Mouse (Mus musculus): ENCODE data around the gene Ralgapa2. TPM values are rescaled to one million over a fixed set of nuclear protein-coding genes. Genes with fewer than 3 reads are reported as not detected.

Gene Ralgapa2
- polyA plus RNA-seq, 1 experiment from 2014 or later, result 7.7 TPM

DNA sequence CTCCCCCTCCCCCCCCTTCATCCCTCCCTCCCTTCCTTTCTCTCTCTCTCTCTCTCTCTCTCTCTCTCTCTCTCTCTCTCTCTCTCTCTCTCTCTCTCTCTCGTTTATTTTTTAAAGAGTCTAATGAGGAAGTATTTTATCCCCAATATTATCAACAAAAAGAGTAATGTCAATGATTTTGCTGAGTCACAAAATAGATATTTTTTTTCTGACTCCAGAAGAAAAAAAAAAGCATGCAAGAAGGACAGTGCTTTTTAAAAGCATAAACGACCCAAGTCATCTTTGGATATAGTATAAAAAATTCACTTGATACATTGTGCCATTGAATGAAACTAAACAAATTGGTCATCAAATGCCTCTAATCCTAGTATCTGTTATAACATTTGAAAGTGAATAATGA lies 13.3 kb upstream of the Ralgapa2 start:
- Histone ChIP-seq H3K36me3 (no peaks in the 10 kb centered on the region), H3K27ac (no peak overlapping the region), H3K4me1 (no peaks in the 10 kb centered on the region), H3K27me3 (no peaks in the 10 kb centered on the region), H3K9ac (no peak overlapping the region), H3K4me2 (no peak overlapping the region), H3K9me3 (no peaks in the 10 kb centered on the region), H3K4me3 (no peak overlapping the region)
- 32% methylated on average over 2 of the region's 2 CpGs for WGBS
- ATAC-seq (ENCODE audit: borderline replicate concordance, extremely low read depth, low FRiP score, low TSS enrichment), result no peak

DNA sequence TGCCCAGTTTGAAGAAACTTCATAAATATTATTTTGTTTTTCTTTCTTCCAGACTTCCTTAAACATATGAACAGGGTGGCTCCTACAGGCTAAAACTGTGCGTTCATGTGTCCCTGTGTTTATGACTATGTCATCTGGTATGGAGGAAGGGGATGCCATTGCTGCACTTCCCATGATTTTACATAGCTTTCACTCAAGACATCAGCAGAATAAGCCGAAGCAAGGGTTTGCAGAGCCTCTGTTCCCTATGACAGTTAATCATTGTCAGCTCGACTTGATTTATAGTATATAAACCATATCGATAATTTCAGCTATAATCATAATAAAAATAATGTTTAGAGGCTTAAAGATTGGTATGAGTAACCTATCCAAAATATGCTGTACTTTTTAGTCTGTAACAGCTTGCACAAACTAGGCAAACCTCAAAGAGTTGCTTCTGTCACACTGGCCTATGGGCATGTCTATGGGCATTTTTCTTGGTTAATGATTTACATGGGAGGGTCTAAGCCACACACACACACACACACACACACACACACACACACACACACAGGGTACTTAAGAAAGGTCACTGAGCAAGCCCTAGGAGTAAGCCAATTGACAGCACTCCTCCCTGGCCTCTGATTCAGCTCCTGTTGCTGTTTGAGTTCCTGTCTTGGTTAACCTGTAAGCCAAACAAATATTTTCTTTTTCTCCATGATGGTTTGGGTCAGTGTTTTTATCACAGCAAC lies 12.7 kb upstream of the Ralgapa2 start:
- H3K4me1 ChIP-seq, result no peaks in the 10 kb centered on the region
- H3K4me3 ChIP-seq, result no peak overlapping the region
- no peak for ATAC-seq (ENCODE audit: borderline replicate concordance, extremely low read depth, low FRiP score, low TSS enrichment)
- H3K9me3 ChIP-seq, result no peaks in the 10 kb centered on the region
- WGBS, result 59% methylated on average over 4 of the region's 4 CpGs
- H3K9ac ChIP-seq, result no peak overlapping the region
- no peak overlapping the region for H3K4me2 ChIP-seq
- H3K27me3 ChIP-seq, result no peaks in the 10 kb centered on the region
- H3K27ac ChIP-seq, result no peak overlapping the region
- no peaks in the 10 kb centered on the region for H3K36me3 ChIP-seq

DNA sequence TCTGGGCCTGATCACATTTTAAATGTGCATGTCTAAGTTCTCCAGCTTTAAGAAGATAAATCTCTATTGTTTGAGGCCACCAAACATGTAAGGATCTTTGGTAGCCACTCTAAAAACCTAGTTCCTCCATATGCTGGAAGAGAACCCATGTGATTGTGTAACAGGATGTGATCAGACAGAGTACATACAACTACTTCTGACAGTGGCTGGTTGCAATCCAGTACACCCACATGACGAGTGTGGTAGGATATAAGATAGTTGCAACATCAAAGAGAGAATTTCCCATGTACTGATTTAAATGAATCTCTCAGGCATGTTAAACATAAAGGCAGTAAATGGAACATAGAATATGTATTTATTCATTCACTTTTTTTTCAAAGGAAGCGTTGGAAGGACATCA lies 4.8 kb upstream of the Ralgapa2 start:
- no peak overlapping the region for H3K9ac ChIP-seq
- no peaks in the 10 kb centered on the region for H3K27me3 ChIP-seq
- H3K36me3 ChIP-seq, result no peaks in the 10 kb centered on the region
- H3K9me3 ChIP-seq, result no peaks in the 10 kb centered on the region
- no peaks in the 10 kb centered on the region for H3K4me1 ChIP-seq
- no peak for ATAC-seq (ENCODE audit: borderline replicate concordance, extremely low read depth, low FRiP score, low TSS enrichment)
- H3K4me3 ChIP-seq, result no peak overlapping the region
- no peak overlapping the region for H3K27ac ChIP-seq
- H3K4me2 ChIP-seq, result no peak overlapping the region
- WGBS, result 64% methylated on average over 2 of the region's 2 CpGs

DNA sequence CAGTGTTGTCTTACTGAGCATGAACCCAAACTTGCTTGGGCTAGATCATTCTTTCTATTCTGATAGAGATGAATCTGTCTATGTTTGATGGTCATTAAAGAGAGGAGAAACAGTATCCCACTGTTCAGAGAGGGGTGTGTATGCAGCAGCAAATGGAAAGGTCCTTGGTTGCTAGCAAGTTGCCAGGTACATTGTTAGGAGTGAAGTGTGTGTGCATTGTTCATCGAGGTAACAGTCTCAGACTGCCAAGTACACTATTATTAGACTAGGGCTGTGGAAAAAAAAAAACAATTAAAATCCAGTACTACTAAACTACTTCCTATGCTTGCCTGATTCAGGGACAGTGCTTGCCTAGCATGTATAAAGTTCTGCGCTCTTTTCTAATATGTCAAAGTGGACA lies 2.9 kb upstream of the Ralgapa2 start:
- H3K36me3 ChIP-seq, result no peaks in the 10 kb centered on the region
- 74% methylated on average over 2 of the region's 2 CpGs for WGBS
- no peak for ATAC-seq (ENCODE audit: borderline replicate concordance, extremely low read depth, low FRiP score, low TSS enrichment)
- no peak overlapping the region for H3K9ac ChIP-seq
- no peak overlapping the region for H3K27ac ChIP-seq
- no peaks in the 10 kb centered on the region for H3K27me3 ChIP-seq
- H3K4me1 ChIP-seq, result 0 out of 2 replicates have a peak, but pooled peaks cover 5% of the 10 kb centered on the region
- H3K9me3 ChIP-seq, result no peaks in the 10 kb centered on the region
- H3K4me3 ChIP-seq, result no peak overlapping the region
- H3K4me2 ChIP-seq, result no peak overlapping the region

DNA sequence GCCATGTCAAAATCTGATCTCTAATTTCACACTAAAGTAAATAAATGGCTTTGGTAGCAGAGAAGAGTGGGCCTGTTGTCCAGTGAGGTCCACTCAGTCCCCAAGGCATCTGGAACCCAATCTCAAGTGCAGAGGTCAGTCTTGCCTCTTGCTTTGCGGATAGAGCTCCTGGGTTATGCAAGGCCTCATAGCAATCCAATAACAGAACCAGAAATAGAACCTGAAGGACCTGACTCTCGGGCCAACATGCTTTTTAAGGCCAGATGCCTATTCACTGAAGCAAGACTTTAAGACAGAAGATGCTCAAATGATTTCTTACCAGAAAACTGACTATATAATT lies 407 bp upstream of the Ralgapa2 start:
- 62% methylated on average over 2 of the region's 2 CpGs for WGBS
- H3K4me3 ChIP-seq, result no peak overlapping the region
- H3K36me3 ChIP-seq, result no peaks in the 10 kb centered on the region
- H3K9me3 ChIP-seq, result no peaks in the 10 kb centered on the region
- H3K27ac ChIP-seq, result no peak overlapping the region
- no peak overlapping the region for H3K9ac ChIP-seq
- H3K4me1 ChIP-seq, result 0 out of 2 replicates have a peak, but pooled peaks cover 5% of the 10 kb centered on the region
- H3K27me3 ChIP-seq, result no peaks in the 10 kb centered on the region
- ATAC-seq (ENCODE audit: borderline replicate concordance, extremely low read depth, low FRiP score, low TSS enrichment), result no peak
- peak overlapping the region; percentile 50 for H3K4me2 ChIP-seq

DNA sequence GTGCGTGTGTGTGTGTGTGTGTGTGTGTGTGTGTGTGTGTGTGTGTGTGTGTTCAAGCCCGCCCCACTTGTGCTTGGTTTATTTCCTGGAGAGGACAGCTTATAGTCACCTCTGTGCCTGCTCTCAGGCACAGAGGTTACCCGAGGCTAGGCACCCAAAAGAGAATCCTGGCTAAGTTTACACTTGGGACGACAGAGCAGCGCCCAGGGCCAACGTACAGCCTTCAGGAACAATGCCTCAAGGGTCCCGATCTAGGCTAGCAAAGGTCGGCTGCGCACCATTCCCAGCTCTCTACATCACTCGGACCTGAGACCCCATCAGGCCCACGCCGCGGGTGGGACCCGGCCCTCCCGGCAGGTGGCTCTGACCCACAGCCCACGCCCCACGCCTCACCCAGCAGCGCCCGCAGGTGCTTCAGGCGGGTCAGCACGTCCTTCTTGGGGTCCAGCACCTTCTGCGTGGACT lies 711 bp downstream of the Ralgapa2 start:
- no peak; the same call in 1 of the 2 replicates for ATAC-seq (ENCODE audit: borderline replicate concordance, extremely low read depth, low FRiP score, low TSS enrichment)
- 1% methylated on average over 22 of the region's 22 CpGs for WGBS
- peak overlapping the region; percentile 32; the same call in 1 of the 2 replicates for H3K27ac ChIP-seq

DNA sequence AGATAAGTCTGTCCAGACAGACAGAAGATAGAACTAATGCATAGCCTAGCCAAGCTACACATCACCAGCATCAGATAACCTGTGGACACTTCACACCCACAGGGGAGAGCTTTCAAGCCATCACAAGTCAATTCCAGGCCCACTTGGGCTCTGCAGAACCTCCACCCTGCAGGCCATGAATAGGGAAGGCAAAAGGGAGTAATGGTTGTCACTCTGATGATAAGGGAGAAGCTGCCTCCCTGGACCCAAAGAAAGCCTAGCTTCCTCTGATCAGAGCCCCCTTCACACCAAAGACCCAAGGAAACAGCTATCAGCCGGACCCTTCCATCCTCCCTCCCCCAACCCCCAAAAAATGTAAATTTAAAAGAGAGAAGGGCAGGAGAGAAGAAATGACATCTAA lies 1.4 kb downstream of the Ralgapa2 start:
- no peaks in the 10 kb centered on the region for H3K9me3 ChIP-seq
- H3K4me3 ChIP-seq, result peak overlapping the region; percentile 75
- H3K36me3 ChIP-seq, result no peaks in the 10 kb centered on the region
- ATAC-seq (ENCODE audit: borderline replicate concordance, extremely low read depth, low FRiP score, low TSS enrichment), result no peak
- no peaks in the 10 kb centered on the region for H3K27me3 ChIP-seq
- WGBS, result 14% methylated on average over 1 of the region's 1 CpGs
- H3K27ac ChIP-seq, result no peak overlapping the region
- 0 out of 2 replicates have a peak, but pooled peaks cover 5% of the 10 kb centered on the region for H3K4me1 ChIP-seq
- peak overlapping the region; percentile 89 for H3K4me2 ChIP-seq
- H3K9ac ChIP-seq, result 0 out of 2 replicates have a peak overlapping the region, but pooled peaks have one; percentile 68

More for the DNA sequence above, 711 bp downstream of the Ralgapa2 start:
- peak overlapping the region; percentile 68 for H3K9ac ChIP-seq
- H3K4me1 ChIP-seq, result 0 out of 2 replicates have a peak, but pooled peaks cover 5% of the 10 kb centered on the region
- H3K9me3 ChIP-seq, result no peaks in the 10 kb centered on the region
- no peaks in the 10 kb centered on the region for H3K36me3 ChIP-seq
- H3K27me3 ChIP-seq, result no peaks in the 10 kb centered on the region
- peak overlapping the region; percentile 89 for H3K4me2 ChIP-seq
- peak overlapping the region; percentile 75 for H3K4me3 ChIP-seq

DNA sequence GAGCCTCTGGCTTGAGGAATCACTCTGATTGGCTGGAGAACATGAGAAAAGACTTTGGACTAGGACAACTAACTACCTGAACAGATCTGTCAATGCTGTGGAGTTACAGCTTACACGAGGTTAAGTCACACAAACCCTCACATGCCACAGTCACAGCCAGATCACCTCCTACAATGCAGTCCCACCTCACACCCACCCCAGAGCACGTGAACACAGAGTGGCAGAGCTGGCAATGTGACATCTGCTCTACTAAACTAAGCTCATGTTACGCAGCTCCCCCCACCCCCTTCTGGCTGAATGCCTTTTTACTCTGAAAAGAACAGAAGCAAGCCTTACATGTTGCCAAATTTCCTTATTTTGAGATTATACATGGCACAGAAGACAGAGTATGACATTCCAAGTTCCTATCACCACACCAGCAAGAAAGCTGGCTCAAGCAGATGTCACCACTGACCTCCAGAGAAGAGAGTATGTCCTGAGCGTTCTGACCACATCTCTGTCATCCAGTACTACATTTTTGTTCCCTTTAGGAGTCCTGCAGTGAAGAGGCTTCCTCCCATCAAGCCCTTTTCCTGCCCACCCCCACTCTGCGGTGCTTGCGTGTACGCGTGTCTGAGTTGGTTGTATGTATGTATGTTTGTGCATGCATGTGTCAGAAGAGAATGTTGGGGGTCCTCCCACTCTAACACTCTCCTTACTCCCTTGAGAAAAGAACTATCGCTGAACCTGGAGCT lies 9.4 kb downstream of the Ralgapa2 start:
- H3K36me3 ChIP-seq, result no peaks in the 10 kb centered on the region
- no peak overlapping the region for H3K27ac ChIP-seq
- H3K4me1 ChIP-seq, result peaks cover 9% of the 10 kb centered on the region; the same call in 1 of the 2 replicates
- H3K4me2 ChIP-seq, result no peak overlapping the region
- H3K27me3 ChIP-seq, result no peaks in the 10 kb centered on the region
- WGBS, result 54% methylated on average over 9 of the region's 9 CpGs
- peak; percentile 59; the same call in 1 of the 2 replicates for ATAC-seq (ENCODE audit: borderline replicate concordance, extremely low read depth, low FRiP score, low TSS enrichment)
- no peak overlapping the region for H3K9ac ChIP-seq
- no peak overlapping the region for H3K4me3 ChIP-seq
- no peaks in the 10 kb centered on the region for H3K9me3 ChIP-seq

DNA sequence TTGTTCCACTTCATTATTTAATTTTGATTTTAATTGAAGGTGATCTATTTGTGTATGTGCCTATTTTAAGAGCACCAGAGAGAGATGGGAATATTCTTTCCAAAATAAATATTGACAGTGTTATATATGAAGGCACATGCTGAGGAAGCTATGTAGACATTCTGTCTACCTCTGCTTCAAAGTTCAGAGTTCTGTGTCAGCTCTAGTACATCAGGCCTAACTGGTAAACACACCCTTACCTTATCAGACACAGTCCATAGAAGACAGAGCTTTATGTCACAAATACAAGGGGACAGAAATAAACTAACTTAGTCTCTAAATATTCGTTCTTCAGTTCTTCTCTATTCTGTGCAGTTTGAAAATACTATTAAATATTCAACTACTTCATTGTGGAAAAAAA lies 12.1 kb downstream of the Ralgapa2 start:
- WGBS, result 76% methylated on average over 1 of the region's 1 CpGs
- no peaks in the 10 kb centered on the region for H3K36me3 ChIP-seq
- H3K9ac ChIP-seq, result no peak overlapping the region
- H3K27ac ChIP-seq, result no peak overlapping the region
- no peak overlapping the region for H3K4me2 ChIP-seq
- no peaks in the 10 kb centered on the region for H3K27me3 ChIP-seq
- H3K4me1 ChIP-seq, result peaks cover 9% of the 10 kb centered on the region; the same call in 1 of the 2 replicates
- no peaks in the 10 kb centered on the region for H3K9me3 ChIP-seq
- H3K4me3 ChIP-seq, result no peak overlapping the region
- ATAC-seq (ENCODE audit: borderline replicate concordance, extremely low read depth, low FRiP score, low TSS enrichment), result no peak

DNA sequence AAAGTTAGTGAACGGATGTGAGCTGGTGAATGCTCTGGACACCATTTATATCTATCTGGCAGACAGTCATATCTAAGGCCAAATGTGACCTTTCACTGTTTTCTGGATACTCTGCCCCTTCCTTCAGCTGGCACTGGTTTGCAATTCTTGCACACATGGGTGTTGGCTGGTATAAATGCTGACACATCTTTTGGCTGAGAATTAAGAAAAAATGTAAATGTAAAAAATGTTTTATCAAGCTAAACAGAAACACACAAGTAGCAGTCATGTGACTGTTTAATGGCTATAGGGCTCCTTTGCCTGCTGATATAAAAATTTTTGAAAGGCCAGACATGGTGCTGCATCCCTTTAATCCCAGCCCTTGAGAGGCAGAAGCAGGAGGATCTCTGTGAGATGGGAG lies 13.0 kb downstream of the Ralgapa2 start:
- Histone ChIP-seq H3K4me3 (no peak overlapping the region), H3K9me3 (no peaks in the 10 kb centered on the region), H3K9ac (no peak overlapping the region), H3K27me3 (no peaks in the 10 kb centered on the region), H3K36me3 (no peaks in the 10 kb centered on the region), H3K4me2 (no peak overlapping the region), H3K4me1 (peaks cover 9% of the 10 kb centered on the region; the same call in 1 of the 2 replicates), H3K27ac (no peak overlapping the region)
- no peak for ATAC-seq (ENCODE audit: borderline replicate concordance, extremely low read depth, low FRiP score, low TSS enrichment)
- 89% methylated on average over 1 of the region's 1 CpGs for WGBS

DNA sequence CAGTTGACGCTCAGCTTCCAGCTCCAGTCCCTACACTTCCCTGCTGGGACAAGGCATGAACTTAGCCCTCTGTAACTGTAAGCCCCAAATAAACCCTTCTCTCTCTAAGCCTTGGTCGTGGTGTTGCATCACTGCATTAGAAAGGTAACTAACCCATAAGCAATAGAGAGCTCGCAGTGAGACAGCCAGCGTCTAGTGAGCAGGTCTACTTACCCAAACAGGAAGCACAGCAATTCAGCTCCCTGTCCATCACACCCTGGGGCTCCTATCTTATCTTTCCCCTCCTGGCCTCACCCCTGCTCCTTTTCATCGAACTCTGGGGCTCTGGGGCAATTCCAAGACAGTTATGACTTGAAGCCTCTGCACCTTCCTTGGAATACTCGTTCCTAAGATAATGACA lies 13.8 kb downstream of the Ralgapa2 start:
- no peak for ATAC-seq (ENCODE audit: borderline replicate concordance, extremely low read depth, low FRiP score, low TSS enrichment)
- no peak overlapping the region for H3K27ac ChIP-seq
- H3K27me3 ChIP-seq, result no peaks in the 10 kb centered on the region
- H3K9ac ChIP-seq, result no peak overlapping the region
- H3K4me1 ChIP-seq, result peaks cover 9% of the 10 kb centered on the region; the same call in 1 of the 2 replicates
- no peak overlapping the region for H3K4me3 ChIP-seq
- H3K9me3 ChIP-seq, result no peaks in the 10 kb centered on the region
- WGBS, result 58% methylated on average over 6 of the region's 6 CpGs
- no peaks in the 10 kb centered on the region for H3K36me3 ChIP-seq
- H3K4me2 ChIP-seq, result no peak overlapping the region

DNA sequence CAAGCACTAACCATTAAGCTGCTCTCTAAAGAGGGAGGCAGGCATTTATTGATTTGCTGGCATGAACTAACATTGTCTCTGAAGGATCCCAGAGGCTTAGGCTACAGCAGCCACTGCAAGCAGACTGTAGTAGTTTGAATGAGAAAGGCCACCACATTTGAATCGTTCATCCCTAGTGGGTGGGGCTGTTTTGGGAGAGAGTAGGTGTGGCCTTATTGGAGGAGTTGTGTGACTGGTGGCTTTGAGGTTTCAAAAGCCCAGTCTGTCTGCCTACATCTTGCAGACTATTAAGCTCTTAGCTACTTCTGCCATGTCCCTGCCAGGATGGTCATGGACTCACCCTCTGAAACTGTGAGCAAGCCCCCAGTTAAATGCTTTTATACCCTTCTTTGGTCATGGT lies 15.1 kb downstream of the Ralgapa2 start:
- Histone ChIP-seq H3K9ac (no peak overlapping the region), H3K4me3 (no peak overlapping the region)
- WGBS, result 35% methylated on average over 1 of the region's 1 CpGs

More for the DNA sequence above, 15.1 kb downstream of the Ralgapa2 start:
- H3K36me3 ChIP-seq, result no peaks in the 10 kb centered on the region
- H3K4me1 ChIP-seq, result no peaks in the 10 kb centered on the region
- H3K4me2 ChIP-seq, result no peak overlapping the region
- no peaks in the 10 kb centered on the region for H3K9me3 ChIP-seq
- no peaks in the 10 kb centered on the region for H3K27me3 ChIP-seq
- no peak for ATAC-seq (ENCODE audit: borderline replicate concordance, extremely low read depth, low FRiP score, low TSS enrichment)
- no peak overlapping the region for H3K27ac ChIP-seq

Measured in lung, embryonic 15.5 days (tissue).